Mouse (Mus musculus): Measurements from ENCODE around the gene St6galnac6.
A peak's percentile ranks its signal among the peaks of the same experiment; 100 is the strongest.

Gene St6galnac6

DNA sequence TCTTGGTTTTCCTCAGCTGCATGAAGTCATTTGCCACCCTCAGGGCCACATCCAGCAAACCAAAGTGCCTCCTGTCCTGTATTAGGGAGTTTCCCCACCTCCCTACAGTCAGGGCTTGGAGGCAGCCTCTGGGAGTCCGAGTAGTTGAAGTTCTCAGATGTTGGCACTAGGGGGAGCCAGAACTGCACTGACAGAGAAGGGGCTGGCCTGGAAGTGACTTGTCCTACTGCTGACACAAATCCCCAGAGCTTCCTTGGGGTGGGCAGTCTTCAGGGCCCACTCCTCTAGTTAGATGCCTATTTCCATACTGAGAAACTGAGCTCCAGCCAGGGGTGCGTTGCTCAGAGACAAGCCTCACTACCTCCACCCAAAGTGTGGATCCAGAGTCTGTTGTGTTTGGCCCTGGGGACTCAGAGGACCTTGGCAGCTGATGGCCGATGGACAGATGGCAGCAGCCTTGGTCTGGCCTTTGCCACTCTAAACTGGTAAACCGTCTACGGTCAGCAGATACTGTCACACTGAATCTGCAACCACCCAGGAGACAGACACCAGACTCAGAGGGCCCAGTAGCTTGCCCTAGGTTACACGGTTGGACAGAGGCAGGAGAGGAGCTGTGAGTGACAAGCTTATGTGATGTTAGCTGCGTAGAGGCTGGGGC is 32.4 kb downstream of the St6galnac6 start:
- H3K9me3 ChIP-seq (ENCODE audit: low read length), result no peaks in the 10 kb centered on the region
- peaks cover 71% of the 10 kb centered on the region for H3K4me1 ChIP-seq (replicated peaks; ENCODE audit: low read depth, low read length)
- TF ChIP-seq CTCF (conservative IDR thresholded peaks at IDR 0.05; ENCODE audit: low read length) (peak; percentile 79), POU5F1 (IDR thresholded peaks at IDR 0.05; ENCODE audit: borderline replicate concordance, low read length) (no peak)
- no peaks in the 10 kb centered on the region for H3K27me3 ChIP-seq (ENCODE audit: insufficient read depth, low read length)
- H3K4me3 ChIP-seq (replicated peaks; ENCODE audit: low read length), result 0 out of 2 replicates have a peak overlapping the region, but pooled peaks have one; percentile 78
- H3K36me3 ChIP-seq (ENCODE audit: insufficient read depth, low read length), result peaks cover 55% of the 10 kb centered on the region

DNA sequence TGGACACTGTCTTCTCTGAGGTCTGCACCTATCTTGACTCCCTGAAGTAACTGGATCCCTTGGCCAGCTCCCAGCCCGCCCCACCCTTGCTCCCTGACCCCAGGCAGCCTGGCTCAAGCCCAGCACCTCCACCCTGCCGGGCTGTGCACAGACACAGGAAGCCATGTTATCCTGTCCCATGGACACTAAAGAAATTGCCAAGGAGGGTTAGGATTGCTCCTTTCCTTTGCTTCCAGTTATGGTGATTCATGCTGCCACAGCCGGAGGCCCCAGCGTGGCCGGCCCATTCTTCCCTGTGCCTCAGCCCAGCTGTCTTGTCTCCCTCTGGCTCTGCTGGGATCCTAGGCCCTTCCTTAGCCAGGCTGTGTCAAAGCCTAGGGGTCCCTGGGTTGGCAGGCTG is 34.2 kb downstream of the St6galnac6 start:
- Histone ChIP-seq H3K4me1 (replicated peaks; ENCODE audit: low read depth, low read length) (peaks cover 66% of the 10 kb centered on the region), H3K27me3 (ENCODE audit: insufficient read depth, low read length) (no peaks in the 10 kb centered on the region), H3K9me3 (ENCODE audit: low read length) (no peaks in the 10 kb centered on the region), H3K36me3 (ENCODE audit: insufficient read depth, low read length) (peaks cover 58% of the 10 kb centered on the region), H3K4me3 (replicated peaks; ENCODE audit: low read length) (no peak overlapping the region)
- no peak for TF ChIP-seq POU5F1 (IDR thresholded peaks at IDR 0.05; ENCODE audit: borderline replicate concordance, low read length)
- no peak for TF ChIP-seq CTCF (conservative IDR thresholded peaks at IDR 0.05; ENCODE audit: low read length)
- no peak for TF ChIP-seq NANOG (IDR thresholded peaks at IDR 0.05; ENCODE audit: borderline replicate concordance, low read length)

DNA sequence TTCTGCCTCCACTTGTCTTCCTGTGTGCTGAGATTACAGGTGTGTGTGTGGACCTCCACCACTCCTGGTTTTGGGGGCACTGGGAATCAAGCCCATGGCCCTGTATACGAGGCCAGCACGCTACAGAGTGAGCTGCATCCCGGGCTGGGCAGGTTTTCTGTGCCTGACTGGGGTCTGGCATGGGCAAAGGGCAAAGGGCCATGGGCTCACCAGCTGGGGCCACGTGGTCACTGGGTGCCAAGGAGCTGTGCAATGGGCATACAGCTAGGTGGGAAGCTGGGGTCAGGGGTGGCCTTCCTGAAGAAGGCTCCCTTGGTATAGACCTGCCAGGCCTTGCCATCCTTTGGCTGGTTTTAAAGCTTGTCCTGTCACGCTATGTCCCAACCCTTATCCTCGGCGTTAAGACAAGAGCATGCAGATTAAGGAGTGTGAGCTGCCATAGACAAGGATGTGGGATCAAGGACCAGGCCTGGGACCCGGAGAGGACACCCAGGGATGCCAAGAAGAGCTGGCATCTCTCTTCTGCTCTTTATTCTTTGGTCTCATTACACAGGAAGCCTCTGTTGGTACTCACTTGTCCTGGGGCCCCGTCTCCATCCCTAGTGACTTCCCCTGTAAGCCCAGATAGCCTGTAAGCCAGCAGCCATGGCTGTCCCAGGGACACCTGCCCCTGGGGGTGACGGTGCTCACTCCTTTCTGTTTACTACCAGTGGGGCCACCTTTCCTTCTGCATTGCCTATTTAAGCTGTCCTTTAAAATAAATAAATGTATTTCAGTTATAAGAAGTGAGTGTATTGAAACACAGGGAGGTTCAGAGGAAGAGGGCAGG is 35.0 kb downstream of the St6galnac6 start:
- no peaks in the 10 kb centered on the region for H3K27me3 ChIP-seq (ENCODE audit: insufficient read depth, low read length)
- TF ChIP-seq POU5F1 (IDR thresholded peaks at IDR 0.05; ENCODE audit: borderline replicate concordance, low read length) (no peak), CTCF (conservative IDR thresholded peaks at IDR 0.05; ENCODE audit: low read length) (no peak), NANOG (IDR thresholded peaks at IDR 0.05; ENCODE audit: borderline replicate concordance, low read length) (no peak)

DNA sequence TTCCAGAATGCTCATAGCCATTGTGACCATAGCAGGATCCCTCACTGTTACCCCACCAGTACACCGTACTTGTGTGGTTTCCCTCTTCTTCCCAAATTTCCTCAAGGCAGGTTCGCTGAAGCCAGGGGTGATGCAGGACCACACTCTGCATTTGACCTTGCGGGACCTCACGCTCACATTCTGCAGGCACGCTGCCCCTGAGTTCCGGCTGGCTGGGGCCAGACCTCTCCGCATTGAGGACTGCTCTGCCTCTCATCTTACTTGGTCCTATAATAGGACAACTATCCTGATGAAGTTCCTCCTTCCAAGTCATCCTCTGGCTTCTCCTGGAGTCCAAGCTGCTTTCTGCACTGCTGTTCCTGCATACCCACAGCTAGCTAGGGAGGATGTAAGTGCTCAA is 37.1 kb downstream of the St6galnac6 start:
- Histone ChIP-seq H3K36me3 (ENCODE audit: insufficient read depth, low read length) (peaks cover 45% of the 10 kb centered on the region), H3K27me3 (ENCODE audit: insufficient read depth, low read length) (no peaks in the 10 kb centered on the region), H3K4me1 (replicated peaks; ENCODE audit: low read depth, low read length) (peaks cover 44% of the 10 kb centered on the region), H3K4me3 (replicated peaks; ENCODE audit: low read length) (no peak overlapping the region), H3K9me3 (ENCODE audit: low read length) (no peaks in the 10 kb centered on the region)
- TF ChIP-seq CTCF (conservative IDR thresholded peaks at IDR 0.05; ENCODE audit: low read length), result no peak
- TF ChIP-seq POU5F1 (IDR thresholded peaks at IDR 0.05; ENCODE audit: borderline replicate concordance, low read length), result no peak
- TF ChIP-seq NANOG (IDR thresholded peaks at IDR 0.05; ENCODE audit: borderline replicate concordance, low read length), result no peak

More for the DNA sequence above, 35.0 kb downstream of the St6galnac6 start:
- H3K4me3 ChIP-seq (replicated peaks; ENCODE audit: low read length), result no peak overlapping the region
- H3K9me3 ChIP-seq (ENCODE audit: low read length), result no peaks in the 10 kb centered on the region
- H3K36me3 ChIP-seq (ENCODE audit: insufficient read depth, low read length), result peaks cover 58% of the 10 kb centered on the region
- H3K4me1 ChIP-seq (replicated peaks; ENCODE audit: low read depth, low read length), result peaks cover 58% of the 10 kb centered on the region

DNA sequence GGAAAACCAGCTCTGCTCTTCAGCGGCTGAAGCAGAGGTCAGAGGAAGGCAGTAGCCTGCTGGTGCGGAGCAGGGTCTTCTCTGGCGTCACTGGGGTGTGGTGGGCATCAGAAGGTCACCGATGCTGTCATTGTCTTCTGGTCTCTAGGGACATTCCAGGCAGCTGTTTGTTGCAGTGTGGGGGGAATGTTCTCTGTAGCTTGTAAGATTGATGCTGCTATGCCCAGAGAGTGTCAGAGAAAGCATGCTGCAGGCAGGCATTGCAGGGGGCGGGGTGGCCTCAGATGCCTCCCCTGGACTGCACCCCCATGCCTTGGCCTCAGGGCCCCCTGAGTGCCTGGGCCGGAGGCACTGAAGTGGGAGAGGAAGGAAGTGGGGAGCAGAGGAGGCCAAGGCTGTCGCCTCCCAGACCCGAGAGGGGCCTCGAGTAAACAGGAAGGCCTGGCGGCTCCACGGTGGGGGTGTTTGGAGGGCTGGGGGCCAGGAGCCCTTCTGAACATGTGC is 38.3 kb downstream of the St6galnac6 start:
- H3K9me3 ChIP-seq (ENCODE audit: low read length), result no peaks in the 10 kb centered on the region
- peak overlapping the region; percentile 63 for H3K4me3 ChIP-seq (replicated peaks; ENCODE audit: low read length)
- TF ChIP-seq POU5F1 (IDR thresholded peaks at IDR 0.05; ENCODE audit: borderline replicate concordance, low read length), result no peak
- TF ChIP-seq NANOG (IDR thresholded peaks at IDR 0.05; ENCODE audit: borderline replicate concordance, low read length), result no peak
- TF ChIP-seq CTCF (conservative IDR thresholded peaks at IDR 0.05; ENCODE audit: low read length), result no peak
- peaks cover 38% of the 10 kb centered on the region for H3K4me1 ChIP-seq (replicated peaks; ENCODE audit: low read depth, low read length)
- H3K36me3 ChIP-seq (ENCODE audit: insufficient read depth, low read length), result peaks cover 34% of the 10 kb centered on the region
- H3K27me3 ChIP-seq (ENCODE audit: insufficient read depth, low read length), result no peaks in the 10 kb centered on the region

DNA sequence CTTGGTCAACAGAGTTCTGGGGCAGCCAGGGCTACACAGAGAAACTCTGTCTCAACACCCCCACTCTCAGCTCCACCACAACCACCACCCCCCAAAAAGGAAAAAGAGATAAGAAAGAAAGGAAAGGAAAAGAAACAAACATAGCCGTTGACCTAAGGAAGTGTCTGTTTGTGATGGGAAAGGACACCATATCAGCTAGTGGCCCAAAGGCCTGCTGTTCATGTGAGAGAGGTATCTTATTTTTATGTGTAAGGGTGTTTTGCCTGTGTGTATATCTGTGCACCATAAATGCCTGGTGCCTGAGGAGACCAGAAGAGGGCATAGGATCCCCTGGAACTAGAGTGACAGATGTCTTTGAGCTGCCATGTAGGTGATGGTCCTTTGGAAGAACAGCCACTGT is 40.1 kb downstream of the St6galnac6 start:
- Histone ChIP-seq H3K4me3 (replicated peaks; ENCODE audit: low read length) (no peak overlapping the region), H3K27me3 (ENCODE audit: insufficient read depth, low read length) (no peaks in the 10 kb centered on the region), H3K4me1 (replicated peaks; ENCODE audit: low read depth, low read length) (peaks cover 33% of the 10 kb centered on the region), H3K9me3 (ENCODE audit: low read length) (no peaks in the 10 kb centered on the region), H3K36me3 (ENCODE audit: insufficient read depth, low read length) (peaks cover 16% of the 10 kb centered on the region)
- TF ChIP-seq NANOG (IDR thresholded peaks at IDR 0.05; ENCODE audit: borderline replicate concordance, low read length) (no peak), POU5F1 (IDR thresholded peaks at IDR 0.05; ENCODE audit: borderline replicate concordance, low read length) (no peak), CTCF (conservative IDR thresholded peaks at IDR 0.05; ENCODE audit: low read length) (no peak)

DNA sequence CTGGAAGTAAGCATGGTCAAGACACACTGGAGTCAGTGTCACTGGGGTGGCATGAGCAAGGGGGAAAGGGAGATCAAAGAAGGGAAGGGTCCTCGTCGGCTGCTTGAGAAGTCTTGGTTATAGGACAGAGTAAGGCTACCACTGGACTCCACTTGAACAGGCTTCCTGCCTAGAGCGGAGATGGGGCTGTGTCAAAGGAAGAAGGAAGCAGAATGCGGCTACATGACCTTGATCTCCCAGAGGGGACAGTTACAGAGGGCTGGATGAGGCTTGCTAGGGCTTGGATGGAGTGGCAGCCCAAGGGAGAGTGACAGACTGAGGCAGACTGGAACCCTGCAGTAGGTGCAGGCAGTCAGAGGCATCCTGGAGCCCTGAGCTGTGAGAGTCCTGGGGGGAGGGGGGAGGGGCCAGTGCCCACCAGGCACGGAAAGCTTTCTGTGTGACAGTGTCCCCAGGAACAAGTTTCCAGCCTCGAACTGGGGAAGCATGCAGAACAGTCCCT is 41.1 kb downstream of the St6galnac6 start:
- H3K4me1 ChIP-seq (replicated peaks; ENCODE audit: low read depth, low read length), result peaks cover 42% of the 10 kb centered on the region
- no peak overlapping the region for H3K4me3 ChIP-seq (replicated peaks; ENCODE audit: low read length)
- TF ChIP-seq POU5F1 (IDR thresholded peaks at IDR 0.05; ENCODE audit: borderline replicate concordance, low read length) (no peak), NANOG (IDR thresholded peaks at IDR 0.05; ENCODE audit: borderline replicate concordance, low read length) (no peak), CTCF (conservative IDR thresholded peaks at IDR 0.05; ENCODE audit: low read length) (no peak)
- 0 out of 2 replicates have a peak, but pooled peaks cover 6% of the 10 kb centered on the region for H3K36me3 ChIP-seq (ENCODE audit: insufficient read depth, low read length)
- no peaks in the 10 kb centered on the region for H3K9me3 ChIP-seq (ENCODE audit: low read length)
- H3K27me3 ChIP-seq (ENCODE audit: insufficient read depth, low read length), result no peaks in the 10 kb centered on the region

DNA sequence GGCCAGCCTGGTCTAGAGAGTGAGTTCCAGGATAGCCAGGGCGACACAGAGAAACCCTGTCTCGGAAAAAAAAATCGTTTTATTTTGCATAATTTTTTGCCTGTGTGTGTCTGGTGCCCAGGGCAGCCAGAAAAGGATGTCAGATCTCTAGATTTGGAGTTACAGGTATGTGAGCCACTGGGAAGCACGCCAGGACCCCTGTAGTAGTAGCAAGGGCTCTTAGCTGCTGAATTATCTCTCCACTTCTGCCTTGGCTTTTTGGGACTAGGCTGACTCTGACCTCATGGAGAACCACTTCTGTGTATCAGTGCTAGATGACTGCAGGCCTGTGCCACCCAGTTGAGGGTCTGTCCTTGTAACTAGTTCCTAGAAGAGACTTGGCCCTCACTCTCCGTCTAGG is 42.3 kb downstream of the St6galnac6 start:
- Histone ChIP-seq H3K4me3 (replicated peaks; ENCODE audit: low read length) (no peak overlapping the region), H3K9me3 (ENCODE audit: low read length) (no peaks in the 10 kb centered on the region), H3K4me1 (replicated peaks; ENCODE audit: low read depth, low read length) (peaks cover 49% of the 10 kb centered on the region), H3K27me3 (ENCODE audit: insufficient read depth, low read length) (no peaks in the 10 kb centered on the region), H3K36me3 (ENCODE audit: insufficient read depth, low read length) (0 out of 2 replicates have a peak, but pooled peaks cover 4% of the 10 kb centered on the region)
- TF ChIP-seq NANOG (IDR thresholded peaks at IDR 0.05; ENCODE audit: borderline replicate concordance, low read length), result no peak
- TF ChIP-seq CTCF (conservative IDR thresholded peaks at IDR 0.05; ENCODE audit: low read length), result no peak
- TF ChIP-seq POU5F1 (IDR thresholded peaks at IDR 0.05; ENCODE audit: borderline replicate concordance, low read length), result no peak

All from E14TG2a.4 (cell line).